Mouse (Mus musculus) forebrain, embryonic 14.5 days (tissue): ENCODE results near the gene 3110009E18Rik. TPM values are rescaled to one million over a fixed set of nuclear protein-coding genes. Genes with fewer than 3 reads are reported as not detected.
A peak's percentile ranks its signal among the peaks of the same experiment; 100 is the strongest.

ENCODE experiments used
- ATAC-seq: fragments of 200-750 bp; cut with Nextera tagmentation; 2 replicates; pipeline ENCODE4 v1.8.0; 2017; ENCODE audit warnings: mild to moderate bottlenecking, moderate library complexity
- DNase-seq: peaks from one replicate; pipeline ENCODE4 v3.0.0-alpha.2; 2015; ENCODE audit warnings: low spot score
- H3K27ac ChIP-seq: fragments of 300-500 bp; sonication (generic); 2 replicates; pipeline ENCODE4 v1.5.1; 2014; ENCODE audit warnings: low read depth, mild to moderate bottlenecking, control low read depth, low read length, moderate library complexity
- H3K27me3 ChIP-seq: fragments of 300-500 bp; sonication (generic); replicated peaks from 2 replicates; pipeline ENCODE4 v1.6.1; 2014; ENCODE audit warnings: low read length, control low read depth, mixed read lengths; ENCODE audit not compliant: control insufficient read depth, insufficient read depth
- H3K36me3 ChIP-seq: fragments of 300-500 bp; sonication (generic); 2 replicates; pipeline ENCODE4 v1.6.1; 2014; ENCODE audit warnings: low read length, control low read depth; ENCODE audit not compliant: control insufficient read depth, insufficient read depth
- H3K4me1 ChIP-seq: fragments of 300-500 bp; sonication (generic); 2 replicates; pipeline ENCODE4 v1.6.1; 2014; ENCODE audit warnings: antibody characterized with exemption, low read length, control low read depth; ENCODE audit not compliant: control insufficient read depth, insufficient read depth
- H3K4me2 ChIP-seq: fragments of 300-500 bp; sonication (generic); 2 replicates; pipeline ENCODE4 v1.6.1; 2014; ENCODE audit warnings: mild to moderate bottlenecking, control low read depth, low read length
- H3K4me3 ChIP-seq: fragments of 300-500 bp; sonication (generic); 2 replicates; pipeline ENCODE4 v1.5.1; 2014; ENCODE audit warnings: low read depth, low read length, control low read depth
- H3K9ac ChIP-seq: fragments of 300-500 bp; sonication (generic); 2 replicates; pipeline ENCODE4 v1.6.1; 2014; ENCODE audit warnings: mild to moderate bottlenecking, low read length, control low read depth, moderate library complexity
- H3K9me3 ChIP-seq: fragments of 300-500 bp; sonication (generic); replicated peaks from 2 replicates; pipeline ENCODE4 v1.6.1; 2016; ENCODE audit warnings: low read length, control low read depth, mixed read lengths; ENCODE audit not compliant: control insufficient read depth
- WGBS: fragments of 180-500 bp; shearing (Covaris S2); extraction: QIAGEN DNeasy Blood & Tissue Kit; methylation state at CpG from one replicate; pipeline ENCODE4 v1.1.7; 2014; 5-methylcytosine and 5-hydroxymethylcytosine counted together
- polyA plus RNA-seq: library from polyadenylated mRNA; unstranded; fragments of >200 nt; fragmentation: Nextera tagmentation; extraction: Ambion mirVana; gene quantifications from 2 replicates; pipeline ENCODE4 v1.2.1, GENCODE M21; 2014

3110009E18Rik gene
- polyA plus RNA-seq, 1 experiment from 2014 or later, result 27.3 TPM

DNA sequence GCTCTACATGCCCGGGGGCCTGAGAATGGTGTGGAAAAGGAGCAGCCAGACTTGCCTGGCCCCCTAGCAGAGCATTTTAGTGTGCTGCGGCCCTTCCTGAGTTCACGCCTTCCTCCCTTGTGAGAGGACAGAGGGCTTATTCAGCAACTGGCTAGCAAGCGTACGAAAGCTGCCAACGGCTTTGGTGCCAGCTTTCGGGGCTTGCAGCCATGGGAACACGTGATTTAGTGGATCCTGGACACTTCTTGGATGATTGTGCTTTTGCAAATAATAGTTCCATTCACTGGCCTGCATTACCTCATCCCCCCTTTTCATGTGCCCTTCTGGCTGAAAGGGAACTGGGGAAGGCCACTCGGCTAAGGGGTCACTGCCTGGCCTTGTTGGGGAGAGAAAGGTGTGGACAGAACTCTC lies 5.3 kb upstream of the 3110009E18Rik start:
- peak; percentile 88 for ATAC-seq
- Histone ChIP-seq H3K9me3 (no peaks in the 10 kb centered on the region), H3K27me3 (no peaks in the 10 kb centered on the region), H3K4me3 (no peak overlapping the region), H3K36me3 (peaks cover 44% of the 10 kb centered on the region), H3K27ac (peak overlapping the region; percentile 92), H3K4me2 (peak overlapping the region; percentile 0; the same call in 1 of the 2 replicates), H3K9ac (peak overlapping the region; percentile 29; the same call in 1 of the 2 replicates), H3K4me1 (peaks cover 13% of the 10 kb centered on the region; the same call in 1 of the 2 replicates)
- peak; percentile 94 for DNase-seq
- WGBS, result 17% methylated on average over 9 of the region's 9 CpGs

DNA sequence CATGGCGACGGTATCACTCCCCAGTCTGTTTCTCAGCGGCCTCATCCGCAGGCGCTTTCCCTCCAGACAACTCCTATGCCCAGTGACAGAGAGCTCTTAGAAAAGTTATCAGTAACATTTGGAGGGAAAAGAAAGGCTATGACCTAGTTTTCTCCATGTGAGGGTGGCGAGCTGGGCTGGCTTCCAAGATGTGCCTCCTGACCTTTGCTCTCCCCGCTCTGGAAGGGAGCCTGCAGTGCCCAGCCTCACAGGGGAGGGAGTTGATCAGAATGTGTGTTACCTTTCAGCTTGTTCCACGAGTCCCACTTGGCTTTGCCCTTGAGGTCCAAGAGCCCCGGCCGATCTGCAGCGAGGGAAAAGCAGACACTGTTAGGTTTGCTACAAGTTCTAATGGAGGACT lies 4.9 kb upstream of the 3110009E18Rik start:
- Histone ChIP-seq H3K9me3 (no peaks in the 10 kb centered on the region), H3K36me3 (peaks cover 42% of the 10 kb centered on the region), H3K4me3 (no peak overlapping the region), H3K9ac (peak overlapping the region; percentile 13; the same call in 1 of the 2 replicates), H3K4me1 (peaks cover 13% of the 10 kb centered on the region; the same call in 1 of the 2 replicates), H3K4me2 (no peak overlapping the region), H3K27me3 (no peaks in the 10 kb centered on the region), H3K27ac (peak overlapping the region; percentile 89)
- DNase-seq, result no peak
- 54% methylated on average over 11 of the region's 11 CpGs for WGBS
- no peak; the same call in 1 of the 2 replicates for ATAC-seq

DNA sequence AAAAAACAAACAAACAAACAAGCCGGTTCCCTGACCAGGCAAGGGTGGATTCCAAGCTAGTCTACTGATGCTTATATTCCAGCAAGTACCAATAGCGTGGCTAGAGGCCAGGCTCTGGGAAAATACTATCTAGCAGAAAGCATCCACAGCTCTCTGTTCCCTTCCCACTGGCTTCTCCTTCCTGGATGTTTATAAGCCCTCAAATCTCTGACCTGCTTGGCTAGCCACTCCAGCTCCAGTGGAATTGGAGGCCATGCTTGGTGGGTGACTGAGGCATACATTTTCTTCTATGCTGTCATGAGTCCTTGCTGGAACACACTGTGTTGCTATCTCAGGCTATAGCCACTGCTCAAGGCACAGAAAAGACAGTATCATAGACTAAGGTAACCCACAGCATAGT lies 2.1 kb upstream of the 3110009E18Rik start:
- Histone ChIP-seq H3K4me3 (peak overlapping the region; percentile 66), H3K27ac (no peak overlapping the region; the same call in 1 of the 2 replicates), H3K36me3 (peaks cover 15% of the 10 kb centered on the region), H3K27me3 (no peaks in the 10 kb centered on the region), H3K9ac (peak overlapping the region; percentile 74), H3K4me2 (peak overlapping the region; percentile 78), H3K4me1 (peaks cover 13% of the 10 kb centered on the region; the same call in 1 of the 2 replicates), H3K9me3 (no peaks in the 10 kb centered on the region)
- ATAC-seq, result no peak
- no peak for DNase-seq
- 83% methylated on average over 2 of the region's 2 CpGs for WGBS

DNA sequence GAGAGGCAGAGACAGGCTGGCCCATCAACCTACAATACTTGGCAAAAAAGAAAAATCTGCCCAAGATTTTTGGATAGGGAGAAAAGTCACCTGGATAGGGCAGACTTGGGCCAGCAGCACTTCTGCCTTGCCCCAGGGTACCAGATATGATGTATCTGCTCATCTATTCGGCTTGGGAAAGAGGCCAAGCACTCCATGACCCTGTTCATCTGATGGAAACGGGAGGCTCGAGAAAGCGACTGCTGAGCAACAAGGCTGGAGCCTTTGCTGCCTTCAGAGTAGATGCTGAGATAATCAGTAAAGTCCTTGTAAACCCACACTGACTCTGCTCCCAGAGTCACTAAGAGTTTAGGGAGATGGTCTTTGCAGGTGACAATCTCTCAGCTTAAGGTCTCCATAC lies 1.6 kb upstream of the 3110009E18Rik start:
- Histone ChIP-seq H3K9me3 (no peaks in the 10 kb centered on the region), H3K36me3 (peaks cover 11% of the 10 kb centered on the region), H3K4me1 (peaks cover 13% of the 10 kb centered on the region; the same call in 1 of the 2 replicates), H3K9ac (peak overlapping the region; percentile 74), H3K27me3 (no peaks in the 10 kb centered on the region), H3K4me3 (peak overlapping the region; percentile 66), H3K4me2 (peak overlapping the region; percentile 78), H3K27ac (no peak overlapping the region)
- WGBS, result 83% methylated on average over 4 of the region's 4 CpGs
- ATAC-seq, result no peak
- no peak for DNase-seq

DNA sequence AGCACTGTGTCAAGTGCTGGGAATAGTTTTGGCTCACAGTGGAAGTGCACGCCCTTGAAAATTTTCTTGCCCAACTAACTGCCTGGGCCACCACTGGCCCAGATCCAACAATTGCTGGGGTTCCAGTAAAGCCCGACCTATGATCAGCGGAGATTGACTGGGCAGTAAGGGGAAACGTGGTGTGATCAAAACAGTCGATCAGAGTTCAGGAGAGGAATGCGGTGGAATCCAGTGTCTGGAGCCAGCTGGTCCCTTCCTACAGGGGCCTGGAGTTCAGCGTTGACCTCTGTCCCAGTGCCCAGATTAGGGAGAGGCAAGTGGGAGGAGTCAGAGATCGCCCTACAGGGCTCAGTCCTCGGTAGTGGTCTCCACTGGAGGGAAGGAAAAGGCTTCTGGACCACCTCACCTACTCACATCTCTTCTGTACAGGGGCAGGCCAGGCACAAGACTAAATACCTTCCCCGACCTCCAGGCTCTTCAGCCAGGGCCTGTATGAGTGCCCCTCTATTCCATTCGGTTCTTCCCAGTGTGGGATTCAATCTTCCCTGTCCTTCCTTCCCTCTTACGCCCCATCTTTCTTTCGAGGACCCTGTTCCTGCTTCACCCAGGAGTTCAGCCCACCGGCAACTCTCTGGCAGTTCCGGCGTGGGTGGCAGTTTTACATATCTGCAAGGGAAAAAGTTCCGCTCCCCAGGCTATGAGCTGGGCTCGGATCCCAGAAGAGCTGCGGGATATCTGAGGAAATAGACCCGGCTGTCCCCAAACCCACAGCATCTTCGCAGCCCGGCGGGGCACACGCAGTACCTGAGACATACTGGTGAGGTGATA lies 632 bp upstream of the 3110009E18Rik start:
- Histone ChIP-seq H3K27me3 (no peaks in the 10 kb centered on the region), H3K9me3 (no peaks in the 10 kb centered on the region), H3K4me2 (peak overlapping the region; percentile 78), H3K9ac (peak overlapping the region; percentile 74), H3K36me3 (0 out of 2 replicates have a peak, but pooled peaks cover 5% of the 10 kb centered on the region), H3K4me3 (peak overlapping the region; percentile 66), H3K27ac (peak overlapping the region; percentile 86), H3K4me1 (peaks cover 13% of the 10 kb centered on the region; the same call in 1 of the 2 replicates)
- DNase-seq (peak; percentile 22), ATAC-seq (peak; percentile 27)
- 3% methylated on average over 24 of the region's 24 CpGs for WGBS

DNA sequence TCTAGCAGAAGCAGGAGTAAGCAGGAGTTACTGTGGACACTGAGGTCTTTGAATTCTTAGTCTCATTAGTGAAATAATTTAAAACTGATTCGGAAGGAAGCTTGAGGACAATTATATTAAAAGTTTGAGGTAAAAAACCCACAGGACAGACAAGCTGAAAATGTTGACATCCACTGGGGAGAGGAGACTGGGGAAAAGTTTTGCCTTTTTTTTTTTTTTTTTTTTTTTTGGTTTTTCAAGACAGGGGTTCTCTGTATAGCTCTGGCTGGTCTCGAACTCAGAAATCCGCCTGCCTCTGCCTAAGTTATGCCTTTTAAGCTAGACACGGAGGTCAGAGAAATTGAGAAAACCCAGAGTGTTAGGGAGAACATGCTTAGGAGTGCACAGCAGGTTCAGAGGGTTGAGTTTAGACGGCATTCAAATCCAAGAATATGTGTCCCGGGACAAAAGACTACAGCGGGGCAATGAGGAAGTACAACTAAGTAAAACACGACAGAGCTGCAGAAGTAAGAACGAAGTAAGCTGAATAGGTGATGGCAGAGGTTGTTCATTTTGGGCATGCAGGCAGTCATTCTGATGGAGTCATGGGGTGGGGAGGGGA lies 1.0 kb downstream of the 3110009E18Rik start:
- Histone ChIP-seq H3K9ac (peak overlapping the region; percentile 70), H3K27me3 (no peaks in the 10 kb centered on the region), H3K36me3 (no peaks in the 10 kb centered on the region), H3K4me1 (peaks cover 13% of the 10 kb centered on the region; the same call in 1 of the 2 replicates), H3K9me3 (no peaks in the 10 kb centered on the region), H3K27ac (peak overlapping the region; percentile 87; the same call in 1 of the 2 replicates), H3K4me3 (peak overlapping the region; percentile 66), H3K4me2 (peak overlapping the region; percentile 78)
- DNase-seq (no peak), ATAC-seq (no peak)
- 86% methylated on average over 9 of the region's 9 CpGs for WGBS

DNA sequence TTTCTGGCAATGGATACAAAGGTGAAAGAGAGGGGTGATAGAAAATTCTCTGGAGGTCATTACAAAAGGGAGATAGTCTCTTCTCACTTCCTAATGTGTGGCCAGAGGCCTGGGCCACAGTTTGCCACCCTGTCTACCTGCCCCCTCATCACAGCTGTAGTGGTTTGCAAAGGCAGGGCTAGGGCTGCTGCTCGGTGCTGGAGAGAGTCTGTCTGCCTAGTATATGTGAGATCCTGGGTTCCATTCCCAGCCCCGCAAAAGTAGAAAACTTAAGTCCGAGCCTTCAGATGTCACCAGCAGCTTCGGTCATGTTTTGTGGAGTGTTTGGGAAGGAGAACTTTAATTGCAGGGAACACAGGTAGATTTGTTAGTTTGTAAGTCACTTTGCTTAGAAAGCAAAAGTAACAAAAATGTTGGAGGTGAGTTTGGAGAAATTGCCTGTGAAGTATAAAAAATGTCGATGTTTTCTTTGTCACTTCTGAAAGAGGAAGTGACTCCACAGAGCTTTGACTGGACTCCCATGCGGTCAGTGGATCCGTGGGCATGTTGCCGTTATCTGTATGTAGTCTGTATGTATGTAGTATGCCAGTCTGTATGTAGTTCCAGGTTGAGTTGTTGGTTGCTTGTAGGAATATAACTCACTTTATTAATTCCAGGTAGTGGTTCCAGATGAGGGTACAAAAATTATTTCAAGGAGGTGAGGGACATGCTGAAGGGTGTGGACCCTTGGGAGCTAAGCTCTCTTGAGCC lies 1.8 kb downstream of the 3110009E18Rik start:
- Histone ChIP-seq H3K4me3 (no peak overlapping the region), H3K9me3 (no peaks in the 10 kb centered on the region), H3K9ac (no peak overlapping the region), H3K27me3 (no peaks in the 10 kb centered on the region), H3K36me3 (no peaks in the 10 kb centered on the region), H3K4me2 (no peak overlapping the region), H3K27ac (no peak overlapping the region), H3K4me1 (peaks cover 11% of the 10 kb centered on the region; the same call in 1 of the 2 replicates)
- ATAC-seq (no peak), DNase-seq (no peak)
- WGBS, result 95% methylated on average over 8 of the region's 8 CpGs

DNA sequence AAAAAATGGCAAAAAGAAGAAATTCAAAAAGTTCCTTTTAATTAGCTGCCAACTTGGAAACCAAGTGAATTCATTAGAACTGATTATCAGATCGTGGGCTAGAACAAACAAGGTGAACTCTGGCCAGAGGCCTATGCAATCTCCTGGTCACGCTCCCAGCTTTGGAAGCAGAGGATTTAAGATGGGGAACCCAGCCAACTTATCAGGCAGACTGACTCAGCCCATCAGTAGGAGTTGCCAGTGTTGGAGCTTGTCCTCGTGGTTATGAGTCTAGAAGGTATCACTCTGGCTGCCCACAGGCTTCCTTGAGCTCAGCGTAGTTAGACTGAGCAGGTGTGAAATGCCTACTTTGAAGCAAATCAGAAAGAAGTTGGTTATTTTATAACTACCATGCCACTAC lies 3.9 kb downstream of the 3110009E18Rik start:
- Histone ChIP-seq H3K27me3 (no peaks in the 10 kb centered on the region), H3K27ac (no peak overlapping the region), H3K36me3 (no peaks in the 10 kb centered on the region), H3K9ac (no peak overlapping the region), H3K4me2 (no peak overlapping the region), H3K4me3 (no peak overlapping the region), H3K4me1 (0 out of 2 replicates have a peak, but pooled peaks cover 5% of the 10 kb centered on the region), H3K9me3 (no peaks in the 10 kb centered on the region)
- DNase-seq, result no peak
- no peak for ATAC-seq
- 71% methylated on average over 4 of the region's 4 CpGs for WGBS
